Mouse (Mus musculus) embryonic fibroblast, embryonic 13.5 days (primary cell): ENCODE measurements around the gene Olfr1016. TPM values are rescaled to one million over a fixed set of nuclear protein-coding genes. Genes with fewer than 3 reads are reported as not detected.

Experiments
- H3K27ac ChIP-seq: 2 replicates; pipeline ENCODE4 v1.5.1; 2012; ENCODE audit warnings: low read length, control low read depth, inconsistent platforms; ENCODE audit not compliant: insufficient read depth
- H3K4me1 ChIP-seq: 2 replicates; pipeline ENCODE4 v1.6.1; 2011; ENCODE audit warnings: low read length; ENCODE audit not compliant: control insufficient read depth, insufficient read depth
- H3K4me3 ChIP-seq: 2 replicates; pipeline ENCODE4 v1.5.1; 2011; ENCODE audit warnings: mild to moderate bottlenecking, control low read depth, low read length; ENCODE audit not compliant: insufficient read depth
- CTCF ChIP-seq: IDR thresholded peaks from 2 replicates; pipeline ENCODE4 v1.5.1; 2011; ENCODE audit warnings: mild to moderate bottlenecking, control low read depth, low read length, moderate library complexity, borderline replicate concordance; ENCODE audit not compliant: insufficient read depth
- POLR2A ChIP-seq: IDR thresholded peaks from 2 replicates; pipeline ENCODE4 v1.6.1; 2011; ENCODE audit warnings: low read depth, mild to moderate bottlenecking, control low read depth, low read length, moderate library complexity
- polyA plus RNA-seq: library from polyadenylated mRNA; stranded (reverse); fragments of >200 nt; gene quantifications from 2 replicates; pipeline ENCODE4 v1.2.4, GENCODE M21; 2011; ENCODE audit warnings: low read depth; ENCODE audit not compliant: missing spikeins, insufficient read length

Olfr1016 gene
- polyA plus RNA-seq, 1 experiment, result not detected

DNA sequence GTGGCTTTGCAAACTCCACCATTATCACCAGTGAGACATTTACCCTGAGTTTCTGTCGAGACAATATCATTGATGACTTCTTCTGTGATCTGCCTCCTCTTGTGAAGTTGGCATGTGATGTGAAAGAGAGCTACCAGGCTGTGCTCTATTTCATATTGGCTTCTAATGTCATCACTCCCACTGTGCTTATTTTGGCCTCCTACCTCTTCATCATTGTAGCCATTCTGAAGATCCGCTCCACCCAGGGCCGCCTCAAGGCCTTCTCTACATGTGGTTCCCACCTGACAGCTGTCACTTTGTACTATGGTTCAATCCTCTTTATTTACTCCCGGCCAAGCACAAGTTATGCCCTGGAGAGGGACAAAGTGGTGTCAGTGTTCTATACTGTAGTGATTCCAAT is 48.5 kb downstream of the Olfr1016 start:
- H3K4me1 ChIP-seq, result no peaks in the 10 kb centered on the region
- no peak overlapping the region for H3K27ac ChIP-seq
- no peak overlapping the region for H3K4me3 ChIP-seq
- TF ChIP-seq CTCF (no peak), POLR2A (no peak)

Other genes with a start within 250 kb of the Olfr1016 start
- gene Olfr996, start 223.3 kb downstream of the Olfr1016 start, polyA plus RNA-seq, result not detected in 2 replicates
- not detected in 2 replicates for gene Olfr998, start 213.6 kb downstream of the Olfr1016 start, polyA plus RNA-seq
- gene Olfr1000, start 190.6 kb downstream of the Olfr1016 start, polyA plus RNA-seq, result not detected in 2 replicates
- gene Olfr1002, start 151.8 kb downstream of the Olfr1016 start, polyA plus RNA-seq, result not detected in 2 replicates
- not detected in 2 replicates for gene Olfr154, start 138.1 kb downstream of the Olfr1016 start, polyA plus RNA-seq
- gene Olfr1006, start 123.8 kb downstream of the Olfr1016 start, polyA plus RNA-seq, result not detected in 2 replicates
- gene Olfr1008, start 113.1 kb downstream of the Olfr1016 start, polyA plus RNA-seq, result not detected in 2 replicates
- gene Olfr1009, start 87.1 kb downstream of the Olfr1016 start, polyA plus RNA-seq, result not detected in 2 replicates
- gene Olfr1012, start 39.8 kb downstream of the Olfr1016 start, polyA plus RNA-seq, result not detected in 2 replicates
- not detected in 2 replicates for gene Olfr1013, start 35.4 kb downstream of the Olfr1016 start, polyA plus RNA-seq
- not detected in 2 replicates for gene Olfr1014, start 29.8 kb downstream of the Olfr1016 start, polyA plus RNA-seq
- gene Olfr1015, start 20.5 kb downstream of the Olfr1016 start, polyA plus RNA-seq, result not detected in 2 replicates
- gene Olfr1018, start 15.9 kb upstream of the Olfr1016 start, polyA plus RNA-seq, result not detected in 2 replicates
- not detected in 2 replicates for gene Olfr1019, start 42.9 kb upstream of the Olfr1016 start, polyA plus RNA-seq
- not detected in 2 replicates for gene Olfr1020, start 44.5 kb upstream of the Olfr1016 start, polyA plus RNA-seq
- gene Olfr1022, start 66.0 kb upstream of the Olfr1016 start, polyA plus RNA-seq, result not detected in 2 replicates
- not detected in 2 replicates for gene Olfr1023, start 83.1 kb upstream of the Olfr1016 start, polyA plus RNA-seq
- gene Olfr1024, start 102.5 kb upstream of the Olfr1016 start, polyA plus RNA-seq, result not detected in 2 replicates
- not detected in 2 replicates for gene Olfr1025-ps1, start 112.6 kb upstream of the Olfr1016 start, polyA plus RNA-seq
- not detected in 2 replicates for gene Olfr1026, start 119.0 kb upstream of the Olfr1016 start, polyA plus RNA-seq
- gene Olfr1028, start 147.9 kb upstream of the Olfr1016 start, polyA plus RNA-seq, result not detected in 2 replicates
- gene Olfr1029, start 171.4 kb upstream of the Olfr1016 start, polyA plus RNA-seq, result not detected in 2 replicates
- gene Olfr1030, start 176.7 kb upstream of the Olfr1016 start, polyA plus RNA-seq, result not detected in 2 replicates
- not detected in 2 replicates for gene Olfr1031, start 187.8 kb upstream of the Olfr1016 start, polyA plus RNA-seq
- gene Olfr1032, start 203.0 kb upstream of the Olfr1016 start, polyA plus RNA-seq, result not detected in 2 replicates
- gene Olfr1033, start 218.1 kb upstream of the Olfr1016 start, polyA plus RNA-seq, result 0.63 and 1.2 TPM in 2 replicates
- gene Olfr1034, start 243.3 kb upstream of the Olfr1016 start, polyA plus RNA-seq, result not detected in 2 replicates